Mouse (Mus musculus): ENCODE data around the gene Tulp1.

DNA sequence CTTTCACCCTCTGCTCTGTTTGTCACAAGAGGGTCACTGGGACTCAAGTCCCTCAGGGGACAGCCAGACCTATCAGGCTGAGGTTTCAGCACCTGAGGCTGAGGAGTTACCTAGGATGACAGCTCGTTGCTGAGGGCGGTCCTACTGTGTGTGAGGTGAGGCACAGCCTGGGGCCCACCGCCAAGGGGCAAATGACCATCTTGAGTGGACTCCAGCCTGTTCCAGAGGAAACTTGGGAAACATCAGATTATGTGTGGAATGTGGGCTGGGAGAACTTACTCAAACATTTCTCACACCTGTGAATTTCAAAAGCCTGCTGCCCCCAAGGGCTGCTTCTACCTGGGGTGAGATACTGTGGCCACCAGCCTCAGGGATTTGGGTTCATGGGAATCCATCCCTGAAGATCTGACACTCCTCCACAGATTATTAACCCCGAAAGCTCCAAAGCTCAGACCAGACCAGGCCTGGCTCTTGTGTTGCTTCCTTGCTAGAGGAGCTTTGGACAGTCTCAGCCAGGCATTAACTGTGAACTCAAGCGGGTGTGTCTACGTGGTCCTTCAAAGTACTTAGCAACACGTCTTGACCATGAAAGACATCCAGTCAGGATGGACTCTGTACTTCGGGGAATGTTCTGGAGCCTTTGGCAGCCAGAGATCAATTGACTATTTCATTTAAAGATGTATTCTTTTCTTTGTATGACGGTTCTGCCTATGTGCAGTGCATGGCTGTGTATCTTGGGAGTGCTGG, 4.3 kb downstream of the Tulp1 start:
- no peak for TF ChIP-seq POLR2A (IDR thresholded peaks at IDR 0.05; ENCODE audit: low read depth, low read length)
- no peak for TF ChIP-seq CTCF (IDR thresholded peaks at IDR 0.05; ENCODE audit: extremely low read depth, insufficient read depth, insufficient read length, insufficient replicate concordance)
